In genomic region chr15:79970940-79971339, GRCm38 (mm10) we compare ENCODE assay signal across 12 mouse cellular contexts. TPM values are rescaled to one million over a fixed set of nuclear protein-coding genes. Genes with fewer than 3 reads are reported as not detected.
DNase-seq lines count a peak whose midpoint lies in the region; TF ChIP-seq lines count a peak whose summit lies in the region.
"Had no signal": no experiment of that assay in that cellular context is flagged by ENCODE, and none has a peak within 500 bp of the region (broad histone marks: within the 10 kb centered on the region; RNA-seq: fewer than 3 reads in every experiment).

Gene Cbx7 (minus strand): TSS chr15:79971119.

- H3K36me3 ChIP-seq in kidney, adult 2 months (ENCODE audit: control insufficient read depth, insufficient read depth, low read length) = no peaks in the 10 kb centered on the region
- H3K36me3 ChIP-seq: embryonic facial prominence, embryonic 13.5 days; liver, embryonic 15.5 days had no signal

- no peak within 1 kb of the TSS for H3K27ac ChIP-seq in kidney, adult 2 months (ENCODE audit: insufficient read depth, low read depth, low read length)
- no peak within 1 kb of the TSS for H3K27ac ChIP-seq in bone marrow macrophage, adult 2 months (ENCODE audit: insufficient read depth, low read depth, low read length)
- H3K27ac ChIP-seq: embryonic facial prominence, embryonic 13.5 days; kidney, postnatal 0 days; liver, embryonic 15.5 days had no signal

- no peak for TF ChIP-seq CTCF in kidney, adult 2 months (conservative IDR thresholded peaks at IDR 0.05; ENCODE audit: insufficient read depth, insufficient read length, low read depth, low read length)
- TF ChIP-seq CTCF in bone marrow macrophage, adult 2 months (IDR thresholded peaks at IDR 0.05; ENCODE audit: low read depth, low read length) = no peak

- 96% methylated on average over 11 of the region's 11 CpGs for WGBS in kidney, adult 2 months

- no peak for DNase-seq in kidney, adult 2 months
- DNase-seq in kidney, adult 9 months = no peak
- DNase-seq in urinary bladder, adult 2 months (ENCODE audit: low spot score) = no peak
- DNase-seq in urinary bladder, postnatal 4 days (ENCODE audit: low spot score in 2 of 2) = no peak
- DNase-seq in kidney, adult 8-10 months = no peak
- DNase-seq in cerebellum, adult 9-11 months = no peak
- DNase-seq: cerebellum, adult 11 months; thymus, postnatal 14 days had no signal

- no peak within 1 kb of the TSS for H3K4me3 ChIP-seq in kidney, adult 2 months (ENCODE audit: insufficient read depth, low read depth, low read length)
- no peak within 1 kb of the TSS for H3K4me3 ChIP-seq in bone marrow macrophage, adult 2 months (ENCODE audit: insufficient read depth, low read length)
- H3K4me3 ChIP-seq: embryonic facial prominence, embryonic 13.5 days; liver, embryonic 15.5 days had no signal

- TF ChIP-seq POLR2A in kidney, adult 2 months (IDR thresholded peaks at IDR 0.05; ENCODE audit: low read depth, low read length) = no peak
- no peak for TF ChIP-seq POLR2A in bone marrow macrophage, adult 2 months (IDR thresholded peaks at IDR 0.05; ENCODE audit: borderline replicate concordance, low read depth, low read length)

- H3K4me1 ChIP-seq in kidney, adult 2 months (ENCODE audit: control insufficient read depth, insufficient read depth, low read length) = no peaks in the 10 kb centered on the region
- H3K4me1 ChIP-seq in bone marrow macrophage, adult 2 months (ENCODE audit: control insufficient read depth, insufficient read depth, low read length) = no peaks in the 10 kb centered on the region
- H3K4me1 ChIP-seq: embryonic facial prominence, embryonic 13.5 days; liver, embryonic 15.5 days had no signal

- H3K27me3 ChIP-seq in kidney, adult 2 months (replicated peaks; ENCODE audit: control insufficient read depth, insufficient read depth, low read length) = no peaks in the 10 kb centered on the region
- H3K27me3 ChIP-seq: embryonic facial prominence, embryonic 13.5 days; liver, embryonic 15.5 days had no signal

RNA-seq across cellular contexts. Expression of gene Cbx7, which starts in this region (rescaled TPM):
- 41.3 and 44.1 TPM in 2 replicates for polyA plus RNA-seq in kidney, adult 2 months (2012; rRNA removed)
- polyA plus RNA-seq in urinary bladder, adult 2 months (2012; rRNA removed) = 57.3 and 57.6 TPM in 2 replicates
- polyA plus RNA-seq in bone marrow macrophage, adult 2 months (2012; ENCODE audit: insufficient read depth, insufficient read length, missing spikeins) = 18.5 and 32.9 TPM in 2 replicates
